Mouse (Mus musculus) frontal cortex, adult 2 months (tissue): ENCODE measurements around the gene Dpep1. TPM values are rescaled to one million over a fixed set of nuclear protein-coding genes. Genes with fewer than 3 reads are reported as not detected.

Experiments used
- DNase-seq, 2 experiments: peaks; one replicate each; pipeline ENCODE4 v3.0.0; 2022; ENCODE audit warnings: low spot score in 1 of 2; ENCODE audit errors: extremely low spot score in 1 of 2
- polyA plus RNA-seq: library from polyadenylated mRNA; depleted of rRNA; stranded (reverse); fragments of >200 nt; gene quantifications from 2 replicates; pipeline ENCODE4 v1.2.3, GENCODE M21; 2012; rRNA removed

Dpep1 gene
- polyA plus RNA-seq, 1 experiment = 0.36 TPM

DNA sequence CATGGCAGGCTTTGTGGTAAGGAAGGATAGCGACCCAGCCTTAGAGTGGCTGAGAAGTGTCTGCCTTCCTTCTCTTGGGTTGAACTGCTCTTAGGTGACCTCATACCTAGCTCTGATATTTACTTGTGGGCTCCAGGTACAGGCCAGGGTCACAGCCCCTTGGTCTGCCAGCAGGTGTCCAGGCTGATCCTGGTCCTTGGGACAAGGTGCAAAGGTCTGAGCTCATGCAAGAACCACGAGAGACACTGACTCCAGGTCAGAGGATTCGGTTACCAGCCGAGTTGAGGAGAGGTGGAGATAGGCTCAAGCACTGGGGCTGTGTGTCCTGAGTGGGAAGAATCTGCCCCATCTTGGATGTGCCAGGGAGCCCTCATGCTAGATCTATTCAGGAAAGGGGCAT, 58.3 kb downstream of the Dpep1 start:
- DNase-seq = no peak

DNA sequence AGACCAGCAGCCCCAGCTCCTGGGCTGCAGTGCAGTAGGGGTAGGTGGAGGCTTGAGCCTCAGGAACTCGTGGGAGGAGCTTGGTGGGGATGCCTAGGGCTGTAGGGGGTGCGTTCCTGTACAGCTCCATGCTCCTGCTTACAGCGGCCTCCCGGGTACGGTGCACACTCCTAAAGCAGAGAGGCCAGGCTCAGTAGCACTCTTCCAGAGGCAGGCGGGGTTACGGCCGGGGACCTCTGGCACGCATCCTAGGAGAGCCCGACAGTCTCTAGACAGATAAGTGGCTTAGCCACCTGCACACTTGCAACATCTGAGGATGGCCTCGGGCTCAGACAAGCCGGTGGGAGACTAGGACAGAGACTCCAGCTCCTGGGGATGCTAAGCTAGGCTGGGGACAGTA, 59.5 kb downstream of the Dpep1 start:
- no peak for DNase-seq

- DNase-seq = no peak
These were observed 61.7 kb downstream of the Dpep1 start for GRCm38 (mm10) chr8:123247748-123248147.

- DNase-seq = no peak
These were observed 62.6 kb downstream of the Dpep1 start for GRCm38 (mm10) chr8:123248596-123248995.

GRCm38 (mm10) chr8:123250940-123251339, 64.9 kb downstream of the Dpep1 start:
- DNase-seq = no peak

Other genes with a start within 250 kb of the Dpep1 start
- gene Ankrd11, start 144.0 kb upstream of the Dpep1 start, polyA plus RNA-seq = 97.3 and 101 TPM in 2 replicates
- gene Spg7, start 123.3 kb upstream of the Dpep1 start, polyA plus RNA-seq = 90.1 and 103 TPM in 2 replicates
- 1,060 and 1,106 TPM in 2 replicates for gene Rpl13, start 83.9 kb upstream of the Dpep1 start, polyA plus RNA-seq
- gene Cpne7, start 68.9 kb upstream of the Dpep1 start, polyA plus RNA-seq = 145 and 196 TPM in 2 replicates
- 0.80 and 0.98 TPM in 2 replicates for gene Sult5a1, start 27.9 kb upstream of the Dpep1 start, polyA plus RNA-seq
- 127 and 130 TPM in 2 replicates for gene Chmp1a, start 26.5 kb downstream of the Dpep1 start, polyA plus RNA-seq
- gene Spata33, start 26.6 kb downstream of the Dpep1 start, polyA plus RNA-seq = 9.3 and 9.7 TPM in 2 replicates
- 137 and 152 TPM in 2 replicates for gene Cdk10, start 38.6 kb downstream of the Dpep1 start, polyA plus RNA-seq
- gene Spata2l, start 50.0 kb downstream of the Dpep1 start, polyA plus RNA-seq = 46.3 and 53.3 TPM in 2 replicates
- 27.4 and 32.1 TPM in 2 replicates for gene Zfp276, start 68.0 kb downstream of the Dpep1 start, polyA plus RNA-seq
- 97.9 and 108 TPM in 2 replicates for gene Vps9d1, start 68.1 kb downstream of the Dpep1 start, polyA plus RNA-seq
- 3.1 and 4.1 TPM in 2 replicates for gene Fanca, start 132.3 kb downstream of the Dpep1 start, polyA plus RNA-seq
- gene Spire2, start 146.5 kb downstream of the Dpep1 start, polyA plus RNA-seq = 17.4 and 20.8 TPM in 2 replicates
- gene Tcf25, start 187.5 kb downstream of the Dpep1 start, polyA plus RNA-seq = 583 and 605 TPM in 2 replicates
- gene Mc1r, start 220.9 kb downstream of the Dpep1 start, polyA plus RNA-seq = 0.04 and 0.06 TPM in 2 replicates
- 668 and 684 TPM in 2 replicates for gene Tubb3, start 225.2 kb downstream of the Dpep1 start, polyA plus RNA-seq
- gene Def8, start 237.3 kb downstream of the Dpep1 start, polyA plus RNA-seq = 41.5 and 41.8 TPM in 2 replicates